Mouse (Mus musculus) limb, embryonic 11.5 days (tissue): Measurements from ENCODE around the gene Il34. TPM values are rescaled to one million over a fixed set of nuclear protein-coding genes. Genes with fewer than 3 reads are reported as not detected.

Experiments
- ATAC-seq: fragments of 200-750 bp; cut with Nextera tagmentation; 2 replicates; pipeline ENCODE4 v1.8.0; 2017; ENCODE audit warnings: low read depth; ENCODE audit not compliant: insufficient number of reproducible peaks, low FRiP score, low TSS enrichment
- DNase-seq: peaks from one replicate; pipeline ENCODE4 v3.0.0-alpha.2; 2015; ENCODE audit warnings: low spot score
- H3K27ac ChIP-seq: fragments of 300-500 bp; sonication (generic); replicated peaks from 2 replicates; pipeline ENCODE4 v1.5.1; 2014; ENCODE audit warnings: low read depth, mild to moderate bottlenecking, low read length
- H3K27me3 ChIP-seq: fragments of 300-500 bp; sonication (generic); 2 replicates; pipeline ENCODE4 v1.6.1; 2014; ENCODE audit warnings: mild to moderate bottlenecking, low read length, mixed read lengths; ENCODE audit not compliant: control insufficient read depth, insufficient read depth
- H3K36me3 ChIP-seq: fragments of 300-500 bp; sonication (generic); 2 replicates; pipeline ENCODE4 v1.6.1; 2014; ENCODE audit warnings: mild to moderate bottlenecking, low read length, moderate library complexity, mixed read lengths; ENCODE audit not compliant: control insufficient read depth, insufficient read depth
- H3K4me1 ChIP-seq: fragments of 300-500 bp; sonication (generic); 2 replicates; pipeline ENCODE4 v1.6.1; 2014; ENCODE audit warnings: low read length, mixed read lengths; ENCODE audit not compliant: control insufficient read depth, insufficient read depth
- H3K4me2 ChIP-seq: fragments of 300-500 bp; sonication (generic); 2 replicates; pipeline ENCODE4 v1.6.1; 2014; ENCODE audit warnings: low read depth, mild to moderate bottlenecking, moderate library complexity; ENCODE audit not compliant: severe bottlenecking
- H3K4me3 ChIP-seq: fragments of 300-500 bp; sonication (generic); 2 replicates; pipeline ENCODE4 v1.5.1; 2014; ENCODE audit warnings: low read depth, low read length
- H3K9ac ChIP-seq: fragments of 300-500 bp; sonication (generic); 2 replicates; pipeline ENCODE4 v1.6.1; 2014; ENCODE audit warnings: mild to moderate bottlenecking, low read length
- H3K9me3 ChIP-seq: fragments of 300-500 bp; sonication (generic); 2 replicates; pipeline ENCODE4 v1.6.1; 2016; ENCODE audit warnings: low read length; ENCODE audit not compliant: control insufficient read depth
- WGBS: fragments of 180-500 bp; shearing (Covaris S2); extraction: QIAGEN DNeasy Blood & Tissue Kit; methylation state at CpG from one replicate; pipeline ENCODE4 v1.1.7; 2014; 5-methylcytosine and 5-hydroxymethylcytosine counted together
- polyA plus RNA-seq: library from polyadenylated mRNA; unstranded; fragments of >200 nt; fragmentation: Nextera tagmentation; extraction: Ambion mirVana; gene quantifications from 2 replicates; pipeline ENCODE4 v1.2.1, GENCODE M21; 2014

The Il34 gene
- polyA plus RNA-seq, 1 experiment from 2014 or later: not detected

DNA sequence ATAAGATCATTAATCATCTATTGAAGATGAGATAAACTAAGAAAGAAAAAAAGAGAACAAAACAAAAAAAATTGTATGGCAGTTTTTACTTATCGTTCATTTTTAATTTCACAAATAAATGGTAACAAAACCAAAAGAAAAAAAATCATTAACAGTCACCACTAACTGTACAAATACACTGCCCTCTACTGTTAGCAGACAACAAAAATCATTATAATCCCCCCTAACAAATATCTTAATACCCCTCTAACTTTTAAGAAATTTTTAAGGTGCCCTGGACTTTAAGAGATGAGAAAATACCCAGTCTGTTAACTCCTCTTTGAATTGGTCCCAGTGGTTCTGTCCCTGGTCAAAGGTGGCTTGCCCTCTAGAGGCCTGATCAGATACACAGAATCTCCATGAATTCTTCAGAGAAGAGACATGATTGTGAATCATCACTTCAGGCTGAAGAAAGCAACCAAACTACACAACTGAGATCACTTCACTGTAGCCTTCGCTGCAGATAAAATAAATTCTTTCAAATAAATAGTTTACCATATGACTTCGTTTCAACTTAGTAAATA is 36.4 kb upstream of the Il34 start:
- ATAC-seq (no peak), DNase-seq (no peak)
- no peak overlapping the region for H3K4me3 ChIP-seq
- no peaks in the 10 kb centered on the region for H3K27me3 ChIP-seq
- no peak overlapping the region for H3K27ac ChIP-seq
- peaks cover 40% of the 10 kb centered on the region for H3K36me3 ChIP-seq
- H3K9ac ChIP-seq: no peak overlapping the region
- 93% methylated on average over 3 of the region's 3 CpGs for WGBS
- no peak overlapping the region for H3K4me2 ChIP-seq
- no peaks in the 10 kb centered on the region for H3K9me3 ChIP-seq
- no peaks in the 10 kb centered on the region; the same call in 1 of the 2 replicates for H3K4me1 ChIP-seq

GRCm38 (mm10) chr8:110831956-110832355 is 26.2 kb upstream of the Il34 start:
- no peaks in the 10 kb centered on the region for H3K4me1 ChIP-seq
- ATAC-seq (no peak), DNase-seq (no peak)
- H3K27me3 ChIP-seq: no peaks in the 10 kb centered on the region
- H3K27ac ChIP-seq: no peak overlapping the region
- no peak overlapping the region for H3K4me3 ChIP-seq
- no peak overlapping the region for H3K9ac ChIP-seq
- H3K4me2 ChIP-seq: no peak overlapping the region
- H3K9me3 ChIP-seq: no peaks in the 10 kb centered on the region
- H3K36me3 ChIP-seq: peaks cover 45% of the 10 kb centered on the region
- 92% methylated on average over 3 of the region's 3 CpGs for WGBS

- Histone ChIP-seq H3K4me3 (no peak overlapping the region), H3K9ac (no peak overlapping the region), H3K36me3 (peaks cover 51% of the 10 kb centered on the region), H3K4me1 (no peaks in the 10 kb centered on the region), H3K27me3 (no peaks in the 10 kb centered on the region), H3K27ac (no peak overlapping the region), H3K4me2 (no peak overlapping the region), H3K9me3 (no peaks in the 10 kb centered on the region)
- DNase-seq (no peak), ATAC-seq (no peak)
- 81% methylated on average over 3 of the region's 3 CpGs for WGBS
Observed at GRCm38 (mm10) chr8:110828511-110828910, 22.8 kb upstream of the Il34 start.

- 98% methylated on average over 1 of the region's 1 CpGs for WGBS
- peaks cover 57% of the 10 kb centered on the region for H3K36me3 ChIP-seq
- no peaks in the 10 kb centered on the region for H3K9me3 ChIP-seq
Observed at GRCm38 (mm10) chr8:110824861-110825260, 19.1 kb upstream of the Il34 start.

GRCm38 (mm10) chr8:110821960-110822359 is 16.2 kb upstream of the Il34 start:
- no peak overlapping the region for H3K4me3 ChIP-seq
- H3K9ac ChIP-seq: no peak overlapping the region
- H3K27ac ChIP-seq: no peak overlapping the region
- H3K4me1 ChIP-seq: no peaks in the 10 kb centered on the region
- H3K4me2 ChIP-seq: no peak overlapping the region
- no peaks in the 10 kb centered on the region for H3K9me3 ChIP-seq
- H3K27me3 ChIP-seq: no peaks in the 10 kb centered on the region
- ATAC-seq (no peak), DNase-seq (no peak)
- peaks cover 58% of the 10 kb centered on the region for H3K36me3 ChIP-seq
- 90% methylated on average over 3 of the region's 3 CpGs for WGBS

More at GRCm38 (mm10) chr8:110824861-110825260, 19.1 kb upstream of the Il34 start:
- Histone ChIP-seq H3K27ac (no peak overlapping the region), H3K9ac (no peak overlapping the region), H3K4me1 (no peaks in the 10 kb centered on the region), H3K27me3 (no peaks in the 10 kb centered on the region), H3K4me2 (no peak overlapping the region), H3K4me3 (no peak overlapping the region)
- DNase-seq: no peak
- ATAC-seq: no peak

- no peak overlapping the region for H3K4me3 ChIP-seq
- H3K4me2 ChIP-seq: no peak overlapping the region
- 94% methylated on average over 2 of the region's 2 CpGs for WGBS
- no peak overlapping the region for H3K9ac ChIP-seq
- no peaks in the 10 kb centered on the region for H3K4me1 ChIP-seq
- DNase-seq: no peak
- peaks cover 56% of the 10 kb centered on the region for H3K36me3 ChIP-seq
- no peak for ATAC-seq
- no peak overlapping the region for H3K27ac ChIP-seq
- no peaks in the 10 kb centered on the region for H3K9me3 ChIP-seq
- H3K27me3 ChIP-seq: no peaks in the 10 kb centered on the region
Observed at GRCm38 (mm10) chr8:110820257-110820656, 14.5 kb upstream of the Il34 start.

DNA sequence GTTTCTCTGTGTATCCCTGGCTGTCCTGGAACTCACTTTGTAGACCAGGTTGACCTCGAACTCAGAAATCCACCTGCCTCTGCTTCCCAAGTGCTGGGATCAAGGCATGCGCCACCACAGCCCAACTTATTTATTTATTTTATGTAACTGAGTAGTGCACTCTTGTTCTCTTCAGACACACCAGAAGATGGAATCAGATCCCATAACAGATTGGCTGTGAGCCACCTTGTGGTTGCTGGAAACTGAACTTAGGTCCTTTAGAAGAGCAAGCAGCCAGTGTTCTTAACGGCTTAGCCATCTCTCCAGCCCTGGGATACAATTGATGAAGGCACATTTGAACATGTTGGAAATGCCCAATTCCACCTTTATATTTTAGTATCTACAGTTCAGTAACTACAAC is 12.9 kb upstream of the Il34 start:
- ATAC-seq (no peak), DNase-seq (no peak)
- WGBS: 91% methylated on average over 3 of the region's 3 CpGs
- Histone ChIP-seq H3K27me3 (no peaks in the 10 kb centered on the region), H3K36me3 (peaks cover 59% of the 10 kb centered on the region), H3K9ac (no peak overlapping the region), H3K4me1 (no peaks in the 10 kb centered on the region), H3K27ac (no peak overlapping the region), H3K4me2 (no peak overlapping the region), H3K9me3 (no peaks in the 10 kb centered on the region), H3K4me3 (no peak overlapping the region)

GRCm38 (mm10) chr8:110816990-110817389 is 11.3 kb upstream of the Il34 start:
- no peak for ATAC-seq
- 100% methylated on average over 1 of the region's 1 CpGs for WGBS
- peaks cover 67% of the 10 kb centered on the region for H3K36me3 ChIP-seq

GRCm38 (mm10) chr8:110815308-110815707 is 9.6 kb upstream of the Il34 start:
- ATAC-seq (no peak), DNase-seq (no peak)
- Histone ChIP-seq H3K36me3 (peaks cover 66% of the 10 kb centered on the region), H3K9ac (no peak overlapping the region), H3K4me3 (no peak overlapping the region), H3K27me3 (no peaks in the 10 kb centered on the region), H3K4me2 (no peak overlapping the region), H3K9me3 (no peaks in the 10 kb centered on the region), H3K27ac (no peak overlapping the region), H3K4me1 (no peaks in the 10 kb centered on the region)
- 90% methylated on average over 3 of the region's 3 CpGs for WGBS

More at GRCm38 (mm10) chr8:110816990-110817389, 11.3 kb upstream of the Il34 start:
- no peak overlapping the region for H3K4me2 ChIP-seq
- H3K27ac ChIP-seq: no peak overlapping the region
- no peak overlapping the region for H3K4me3 ChIP-seq
- H3K27me3 ChIP-seq: no peaks in the 10 kb centered on the region
- H3K4me1 ChIP-seq: no peaks in the 10 kb centered on the region
- H3K9ac ChIP-seq: no peak overlapping the region
- no peaks in the 10 kb centered on the region for H3K9me3 ChIP-seq
- no peak for DNase-seq
